Mouse (Mus musculus) midbrain, embryonic 14.5 days (tissue): ENCODE measurements at regions not wholly inside any gene's neighbourhood (a gene's known extent, or its start where the extent isn't known, plus 50 kb on each side); places are given as distances from the start of the nearest gene placed in this dataset.
A peak's percentile ranks its signal among the peaks of the same experiment; 100 is the strongest.

Source experiments
- ATAC-seq: fragments of 200-750 bp; cut with Nextera tagmentation; 2 replicates; pipeline ENCODE4 v1.8.0; 2017; ENCODE audit warnings: moderate number of reproducible peaks, moderate library complexity; ENCODE audit not compliant: low FRiP score, low TSS enrichment
- DNase-seq: peaks from one replicate; pipeline ENCODE4 v3.0.0-alpha.2; 2015
- H3K27ac ChIP-seq: fragments of 300-500 bp; sonication (generic); replicated peaks from 2 replicates; pipeline ENCODE4 v1.5.1; 2014; ENCODE audit warnings: mild to moderate bottlenecking, low read depth, low read length, moderate library complexity
- H3K27me3 ChIP-seq: fragments of 300-500 bp; sonication (generic); 2 replicates; pipeline ENCODE4 v1.6.1; 2014; ENCODE audit warnings: low read length, control low read depth, mixed read lengths; ENCODE audit not compliant: control insufficient read depth, insufficient read depth
- H3K36me3 ChIP-seq: fragments of 300-500 bp; sonication (generic); 2 replicates; pipeline ENCODE4 v1.6.1; 2014; ENCODE audit warnings: low read length, control low read depth; ENCODE audit not compliant: control insufficient read depth, insufficient read depth
- H3K4me1 ChIP-seq: fragments of 300-500 bp; sonication (generic); 2 replicates; pipeline ENCODE4 v1.6.1; 2014; ENCODE audit warnings: mild to moderate bottlenecking, antibody characterized with exemption, low read length, control low read depth; ENCODE audit not compliant: control insufficient read depth, insufficient read depth
- H3K4me2 ChIP-seq: fragments of 300-500 bp; sonication (generic); 2 replicates; pipeline ENCODE4 v1.6.1; 2014; ENCODE audit warnings: mild to moderate bottlenecking, low read length, moderate library complexity
- H3K4me3 ChIP-seq: fragments of 300-500 bp; sonication (generic); replicated peaks from 2 replicates; pipeline ENCODE4 v1.5.1; 2014; ENCODE audit warnings: low read depth, low read length
- H3K9ac ChIP-seq: fragments of 300-500 bp; sonication (generic); replicated peaks from 2 replicates; pipeline ENCODE4 v1.6.1; 2014; ENCODE audit warnings: mild to moderate bottlenecking, low read length, moderate library complexity
- H3K9me3 ChIP-seq: fragments of 300-500 bp; sonication (generic); 2 replicates; pipeline ENCODE4 v1.6.1; 2016; ENCODE audit warnings: low read length, control low read depth, mixed read lengths; ENCODE audit not compliant: control insufficient read depth
- WGBS: fragments of 180-500 bp; shearing (Covaris S2); extraction: QIAGEN DNeasy Blood & Tissue Kit; methylation state at CpG from one replicate; pipeline ENCODE4 v1.1.7; 2014; 5-methylcytosine and 5-hydroxymethylcytosine counted together

GRCm38 (mm10) chr5:133743606-133744005, 355.9 kb upstream of the Castor2 start:
- no peaks in the 10 kb centered on the region for H3K9me3 ChIP-seq
- H3K4me2 ChIP-seq: no peak overlapping the region
- DNase-seq: no peak
- no peaks in the 10 kb centered on the region for H3K27me3 ChIP-seq
- ATAC-seq: no peak
- H3K27ac ChIP-seq: no peak overlapping the region
- 96% methylated on average over 2 of the region's 2 CpGs for WGBS
- no peak overlapping the region for H3K4me3 ChIP-seq
- H3K4me1 ChIP-seq: peaks cover 3% of the 10 kb centered on the region; the same call in 1 of the 2 replicates
- H3K36me3 ChIP-seq: no peaks in the 10 kb centered on the region
- no peak overlapping the region for H3K9ac ChIP-seq

GRCm38 (mm10) chr5:133731871-133732270, 367.6 kb upstream of the Castor2 start:
- H3K4me1 ChIP-seq: no peaks in the 10 kb centered on the region
- no peak overlapping the region for H3K9ac ChIP-seq
- H3K27me3 ChIP-seq: no peaks in the 10 kb centered on the region
- 90% methylated on average over 4 of the region's 4 CpGs for WGBS
- H3K36me3 ChIP-seq: no peaks in the 10 kb centered on the region
- no peak for DNase-seq
- H3K9me3 ChIP-seq: no peaks in the 10 kb centered on the region
- H3K4me3 ChIP-seq: no peak overlapping the region
- H3K4me2 ChIP-seq: no peak overlapping the region
- no peak overlapping the region for H3K27ac ChIP-seq
- ATAC-seq: no peak

- H3K27ac ChIP-seq: 0 out of 2 replicates have a peak overlapping the region, but pooled peaks have one; percentile 15
- no peaks in the 10 kb centered on the region for H3K27me3 ChIP-seq
- no peaks in the 10 kb centered on the region for H3K36me3 ChIP-seq
- H3K4me3 ChIP-seq: no peak overlapping the region
- 29% methylated on average over 10 of the region's 10 CpGs for WGBS
- H3K4me1 ChIP-seq: peaks cover 8% of the 10 kb centered on the region; the same call in 1 of the 2 replicates
- peak; percentile 68 for DNase-seq
- H3K4me2 ChIP-seq: peak overlapping the region; percentile 16; the same call in 1 of the 2 replicates
- H3K9me3 ChIP-seq: no peaks in the 10 kb centered on the region
- H3K9ac ChIP-seq: no peak overlapping the region
- no peak; the same call in 1 of the 2 replicates for ATAC-seq
Observed at GRCm38 (mm10) chr5:133718187-133719078, 381.1 kb upstream of the Castor2 start.

GRCm38 (mm10) chr5:133715830-133716229, 383.7 kb upstream of the Castor2 start:
- 88% methylated on average over 1 of the region's 1 CpGs for WGBS
- Histone ChIP-seq H3K27ac (no peak overlapping the region), H3K27me3 (no peaks in the 10 kb centered on the region), H3K4me3 (no peak overlapping the region), H3K4me2 (no peak overlapping the region), H3K36me3 (no peaks in the 10 kb centered on the region), H3K9ac (no peak overlapping the region), H3K9me3 (no peaks in the 10 kb centered on the region), H3K4me1 (peaks cover 8% of the 10 kb centered on the region; the same call in 1 of the 2 replicates)
- DNase-seq (no peak), ATAC-seq (no peak)

- 26% methylated on average over 3 of the region's 3 CpGs for WGBS
- Histone ChIP-seq H3K9ac (no peak overlapping the region), H3K4me1 (no peaks in the 10 kb centered on the region), H3K4me2 (no peak overlapping the region), H3K9me3 (no peaks in the 10 kb centered on the region), H3K27me3 (no peaks in the 10 kb centered on the region), H3K36me3 (no peaks in the 10 kb centered on the region), H3K4me3 (no peak overlapping the region), H3K27ac (no peak overlapping the region)
- DNase-seq (no peak), ATAC-seq (no peak)
Observed at GRCm38 (mm10) chr5:133712652-133713051, 386.9 kb upstream of the Castor2 start.

GRCm38 (mm10) chr5:133708881-133709280, 390.6 kb upstream of the Castor2 start:
- H3K4me1 ChIP-seq: no peaks in the 10 kb centered on the region
- no peak overlapping the region for H3K4me2 ChIP-seq
- no peak overlapping the region for H3K9ac ChIP-seq
- H3K9me3 ChIP-seq: no peaks in the 10 kb centered on the region
- H3K27me3 ChIP-seq: no peaks in the 10 kb centered on the region
- H3K27ac ChIP-seq: no peak overlapping the region
- no peak overlapping the region for H3K4me3 ChIP-seq
- 20% methylated on average over 8 of the region's 8 CpGs for WGBS
- no peaks in the 10 kb centered on the region for H3K36me3 ChIP-seq
- ATAC-seq (no peak), DNase-seq (peak; percentile 6)

GRCm38 (mm10) chr5:133686206-133686605, 413.3 kb upstream of the Castor2 start:
- DNase-seq (no peak), ATAC-seq (no peak)
- 85% methylated on average over 2 of the region's 2 CpGs for WGBS
- H3K9me3 ChIP-seq: no peaks in the 10 kb centered on the region
- no peak overlapping the region for H3K9ac ChIP-seq
- no peaks in the 10 kb centered on the region for H3K36me3 ChIP-seq
- no peak overlapping the region for H3K4me3 ChIP-seq
- H3K4me1 ChIP-seq: no peaks in the 10 kb centered on the region
- H3K27me3 ChIP-seq: no peaks in the 10 kb centered on the region
- H3K4me2 ChIP-seq: no peak overlapping the region
- no peak overlapping the region for H3K27ac ChIP-seq

GRCm38 (mm10) chr5:133683021-133683420, 416.5 kb upstream of the Castor2 start:
- H3K9ac ChIP-seq: no peak overlapping the region

More at GRCm38 (mm10) chr5:133683021-133683420, 416.5 kb upstream of the Castor2 start:
- DNase-seq (no peak), ATAC-seq (no peak)
- H3K27ac ChIP-seq: no peak overlapping the region
- H3K36me3 ChIP-seq: no peaks in the 10 kb centered on the region
- no peaks in the 10 kb centered on the region for H3K4me1 ChIP-seq
- H3K4me2 ChIP-seq: no peak overlapping the region
- no peak overlapping the region for H3K4me3 ChIP-seq
- no peaks in the 10 kb centered on the region for H3K9me3 ChIP-seq
- 77% methylated on average over 10 of the region's 10 CpGs for WGBS
- H3K27me3 ChIP-seq: no peaks in the 10 kb centered on the region
